Mouse (Mus musculus) E14TG2a.4 (cell line): ENCODE data around the gene Vegfa.
A peak's percentile ranks its signal among the peaks of the same experiment; 100 is the strongest.

Source experiments
- H3K27me3 ChIP-seq: 2 replicates; pipeline ENCODE4 v1.6.1; 2014; ENCODE audit warnings: low read length, control low read depth; ENCODE audit not compliant: insufficient read depth
- H3K36me3 ChIP-seq: 2 replicates; pipeline ENCODE4 v1.6.1; 2014; ENCODE audit warnings: low read length, control low read depth; ENCODE audit not compliant: insufficient read depth
- H3K4me1 ChIP-seq: replicated peaks from 2 replicates; pipeline ENCODE4 v1.6.1; 2014; ENCODE audit warnings: low read depth, low read length, control low read depth
- H3K4me3 ChIP-seq: replicated peaks from 2 replicates; pipeline ENCODE4 v1.5.1; 2014; ENCODE audit warnings: mild to moderate bottlenecking, low read length
- H3K9me3 ChIP-seq: 2 replicates; pipeline ENCODE4 v1.6.1; 2014; ENCODE audit warnings: low read length, control low read depth
- CTCF ChIP-seq: conservative IDR thresholded peaks from 2 replicates; pipeline ENCODE4 v1.5.1; 2014; ENCODE audit warnings: low read length
- NANOG ChIP-seq: IDR thresholded peaks from 2 replicates; pipeline ENCODE4 v1.6.1; 2014; ENCODE audit warnings: borderline replicate concordance, low read length, mixed read lengths
- POU5F1 ChIP-seq: IDR thresholded peaks from 2 replicates; pipeline ENCODE4 v1.6.1; 2014; ENCODE audit warnings: low read length, borderline replicate concordance

The Vegfa gene

GRCm38 (mm10) chr17:46075116-46075485 lies 42.9 kb upstream of the Vegfa start:
- TF ChIP-seq NANOG, result no peak
- TF ChIP-seq CTCF, result peak; percentile 15; the same call in 1 of the 2 replicates
- TF ChIP-seq POU5F1, result no peak
- H3K27me3 ChIP-seq, result no peaks in the 10 kb centered on the region; the same call in 1 of the 2 replicates
- H3K4me3 ChIP-seq, result no peak overlapping the region
- peaks cover 6% of the 10 kb centered on the region for H3K9me3 ChIP-seq
- H3K36me3 ChIP-seq, result no peaks in the 10 kb centered on the region
- H3K4me1 ChIP-seq, result peaks cover 47% of the 10 kb centered on the region

GRCm38 (mm10) chr17:46074398-46075115 lies 42.4 kb upstream of the Vegfa start:
- Histone ChIP-seq H3K9me3 (peaks cover 6% of the 10 kb centered on the region), H3K36me3 (no peaks in the 10 kb centered on the region), H3K4me3 (peak overlapping the region; percentile 68), H3K27me3 (no peaks in the 10 kb centered on the region; the same call in 1 of the 2 replicates), H3K4me1 (peaks cover 47% of the 10 kb centered on the region)
- no peak for TF ChIP-seq CTCF
- no peak for TF ChIP-seq NANOG
- TF ChIP-seq POU5F1, result no peak

GRCm38 (mm10) chr17:46073730-46074301 lies 41.6 kb upstream of the Vegfa start:
- H3K4me1 ChIP-seq, result peaks cover 51% of the 10 kb centered on the region
- TF ChIP-seq CTCF (no peak), POU5F1 (no peak), NANOG (no peak)

GRCm38 (mm10) chr17:46071531-46071930 lies 39.4 kb upstream of the Vegfa start:
- Histone ChIP-seq H3K9me3 (no peaks in the 10 kb centered on the region), H3K36me3 (no peaks in the 10 kb centered on the region), H3K4me3 (no peak overlapping the region), H3K4me1 (peaks cover 55% of the 10 kb centered on the region), H3K27me3 (no peaks in the 10 kb centered on the region; the same call in 1 of the 2 replicates)
- TF ChIP-seq POU5F1, result no peak
- TF ChIP-seq CTCF, result no peak
- no peak for TF ChIP-seq NANOG

More at GRCm38 (mm10) chr17:46073730-46074301, 41.6 kb upstream of the Vegfa start:
- no peaks in the 10 kb centered on the region for H3K36me3 ChIP-seq
- H3K4me3 ChIP-seq, result peak overlapping the region; percentile 68
- H3K9me3 ChIP-seq, result peaks cover 2% of the 10 kb centered on the region
- H3K27me3 ChIP-seq, result no peaks in the 10 kb centered on the region; the same call in 1 of the 2 replicates

- Histone ChIP-seq H3K36me3 (no peaks in the 10 kb centered on the region), H3K27me3 (peaks cover 1% of the 10 kb centered on the region), H3K4me1 (peaks cover 44% of the 10 kb centered on the region), H3K9me3 (no peaks in the 10 kb centered on the region), H3K4me3 (no peak overlapping the region)
- no peak for TF ChIP-seq POU5F1
- TF ChIP-seq NANOG, result no peak
- no peak for TF ChIP-seq CTCF
These were observed 37.9 kb upstream of the Vegfa start for GRCm38 (mm10) chr17:46070046-46070445.

GRCm38 (mm10) chr17:46063974-46064312 lies 31.8 kb upstream of the Vegfa start:
- no peaks in the 10 kb centered on the region for H3K36me3 ChIP-seq
- no peak overlapping the region; the same call in 1 of the 2 replicates for H3K4me3 ChIP-seq
- H3K27me3 ChIP-seq, result peaks cover 15% of the 10 kb centered on the region
- peaks cover 28% of the 10 kb centered on the region for H3K4me1 ChIP-seq
- H3K9me3 ChIP-seq, result no peaks in the 10 kb centered on the region
- TF ChIP-seq POU5F1, result no peak
- no peak for TF ChIP-seq CTCF
- no peak for TF ChIP-seq NANOG

GRCm38 (mm10) chr17:46063283-46063973 lies 31.3 kb upstream of the Vegfa start:
- Histone ChIP-seq H3K9me3 (no peaks in the 10 kb centered on the region), H3K4me1 (peaks cover 28% of the 10 kb centered on the region), H3K36me3 (no peaks in the 10 kb centered on the region), H3K4me3 (peak overlapping the region; percentile 17; the same call in 1 of the 2 replicates), H3K27me3 (peaks cover 15% of the 10 kb centered on the region)
- no peak for TF ChIP-seq NANOG
- TF ChIP-seq POU5F1, result no peak
- no peak for TF ChIP-seq CTCF

GRCm38 (mm10) chr17:46060253-46060652 lies 28.1 kb upstream of the Vegfa start:
- Histone ChIP-seq H3K4me1 (peaks cover 27% of the 10 kb centered on the region), H3K27me3 (peaks cover 15% of the 10 kb centered on the region), H3K4me3 (no peak overlapping the region), H3K9me3 (no peaks in the 10 kb centered on the region), H3K36me3 (no peaks in the 10 kb centered on the region)
- TF ChIP-seq NANOG (no peak), CTCF (no peak), POU5F1 (no peak)
